Mouse (Mus musculus) NIH3T3 (cell line): ENCODE measurements around the gene Frs2.

Experiments
- DNase-seq: peaks from one replicate; pipeline ENCODE4 v3.0.0-alpha.2; 2012; ENCODE audit warnings: low read depth

Gene Frs2

DNA sequence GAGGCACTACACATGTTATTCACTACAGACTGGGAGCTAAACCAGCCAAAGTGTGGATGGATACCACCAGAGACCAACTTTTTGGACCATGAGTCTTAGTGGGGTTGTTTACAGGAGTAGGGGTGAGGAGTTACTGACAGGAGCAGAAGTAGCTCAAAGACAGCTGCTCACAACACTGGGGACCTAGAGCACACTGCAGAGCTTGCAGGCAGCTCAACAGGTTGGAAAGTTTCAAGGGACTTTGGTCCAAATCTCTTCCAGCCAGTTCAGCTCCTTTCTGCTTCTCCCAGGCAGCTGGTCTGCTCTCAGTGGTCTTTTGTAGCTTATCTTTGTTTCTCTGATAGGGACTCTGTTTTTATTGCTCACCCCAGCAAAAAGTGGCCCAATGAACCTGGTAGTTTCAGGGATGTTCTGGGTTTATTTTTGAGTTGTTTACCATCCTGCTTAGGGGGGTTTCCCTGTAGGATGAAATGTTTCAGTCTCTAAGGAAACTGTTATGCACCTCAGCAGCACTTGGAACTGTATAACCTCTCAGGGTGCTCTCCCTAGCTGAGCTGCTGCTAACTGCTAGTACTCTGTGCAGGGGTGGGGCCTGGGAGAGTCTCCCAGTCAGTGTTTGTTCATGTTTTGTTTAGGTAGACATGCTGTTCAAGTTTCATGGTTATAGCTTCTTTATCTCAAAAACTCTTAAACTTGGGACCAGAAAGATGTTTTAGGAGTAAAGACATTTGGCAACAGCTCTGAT is 44.3 kb downstream of the Frs2 start:
- DNase-seq, result no peak

GRCm38 (mm10) chr10:117100175-117100574 is 48.2 kb downstream of the Frs2 start:
- peak; percentile 33 for DNase-seq

DNA sequence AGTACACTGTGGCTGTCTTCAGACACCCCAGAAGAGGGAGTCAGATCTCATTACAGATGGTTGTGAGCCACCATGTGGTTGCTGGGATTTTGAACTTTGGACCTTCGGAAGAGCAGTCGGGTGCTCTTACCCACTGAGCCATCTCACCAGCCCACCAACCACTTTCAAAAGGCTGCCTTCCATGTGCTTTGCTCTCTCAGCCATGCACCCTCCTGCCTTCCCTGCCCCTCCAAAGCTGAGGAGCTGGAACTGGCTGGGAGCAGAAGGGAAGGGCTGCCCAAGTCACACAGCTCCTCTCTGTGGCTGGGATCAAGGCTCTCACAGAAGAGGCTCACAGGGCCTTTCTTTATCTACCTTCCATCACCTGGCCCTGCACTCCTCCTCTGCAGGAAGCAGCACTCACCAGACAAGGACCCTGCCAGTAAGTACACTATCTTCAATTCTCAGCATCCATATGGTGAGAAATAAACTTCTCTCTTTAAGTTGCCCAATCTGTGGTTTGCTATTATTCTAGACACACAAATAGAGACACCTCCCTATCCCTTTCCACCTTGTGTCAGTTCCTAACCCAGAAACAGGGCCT is 51.1 kb downstream of the Frs2 start:
- no peak for DNase-seq

DNA sequence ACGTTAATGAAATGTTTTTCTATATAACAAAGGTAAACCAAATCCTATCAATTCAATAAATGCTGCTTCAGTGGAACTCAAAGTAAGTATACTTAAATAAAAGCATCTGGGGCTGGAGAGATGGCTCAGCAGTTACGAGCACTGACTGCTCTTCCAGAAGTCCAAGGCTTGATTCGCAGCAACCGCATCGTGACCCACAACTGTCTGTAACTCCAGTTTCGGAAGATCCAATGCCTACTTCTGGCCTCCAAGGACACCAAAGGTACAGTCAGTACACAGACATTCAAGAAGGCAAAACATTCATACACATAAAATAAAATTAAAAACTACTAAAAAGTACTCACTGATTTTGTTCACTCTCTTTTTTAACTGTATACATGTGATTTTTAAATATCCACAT is 52.2 kb downstream of the Frs2 start:
- DNase-seq, result no peak

- peak; percentile 28 for DNase-seq
Measured at GRCm38 (mm10) chr10:117094504-117095329, 53.6 kb downstream of the Frs2 start.

GRCm38 (mm10) chr10:117089628-117090027 is 58.7 kb downstream of the Frs2 start:
- no peak for DNase-seq

DNA sequence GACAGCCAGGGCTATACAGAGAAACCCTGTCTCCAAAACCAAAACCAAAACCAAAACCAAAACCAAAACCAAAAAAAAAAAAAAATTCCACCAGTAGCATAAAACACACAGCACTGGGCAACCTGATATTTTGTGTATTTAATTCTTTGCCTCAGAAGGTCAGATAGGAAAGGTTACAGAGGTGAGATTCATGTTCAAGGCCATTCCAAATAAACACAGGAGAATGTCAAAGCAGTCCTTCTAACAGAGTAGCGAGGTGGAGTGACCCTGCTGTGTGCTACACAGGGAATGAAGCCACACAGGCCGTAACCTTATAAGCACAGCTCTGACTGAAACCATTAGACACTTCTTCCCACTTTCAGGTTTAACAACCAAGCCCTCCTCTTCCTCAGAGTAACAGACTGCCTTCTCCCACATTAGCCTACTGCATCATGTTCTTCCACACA is 66.4 kb downstream of the Frs2 start:
- DNase-seq, result no peak

GRCm38 (mm10) chr10:117081326-117081725 is 67.0 kb downstream of the Frs2 start:
- DNase-seq, result no peak

- DNase-seq, result peak; percentile 58
Measured at GRCm38 (mm10) chr10:117078284-117078683, 70.0 kb downstream of the Frs2 start.

GRCm38 (mm10) chr10:117073176-117073575 is 75.2 kb downstream of the Frs2 start:
- no peak for DNase-seq

DNA sequence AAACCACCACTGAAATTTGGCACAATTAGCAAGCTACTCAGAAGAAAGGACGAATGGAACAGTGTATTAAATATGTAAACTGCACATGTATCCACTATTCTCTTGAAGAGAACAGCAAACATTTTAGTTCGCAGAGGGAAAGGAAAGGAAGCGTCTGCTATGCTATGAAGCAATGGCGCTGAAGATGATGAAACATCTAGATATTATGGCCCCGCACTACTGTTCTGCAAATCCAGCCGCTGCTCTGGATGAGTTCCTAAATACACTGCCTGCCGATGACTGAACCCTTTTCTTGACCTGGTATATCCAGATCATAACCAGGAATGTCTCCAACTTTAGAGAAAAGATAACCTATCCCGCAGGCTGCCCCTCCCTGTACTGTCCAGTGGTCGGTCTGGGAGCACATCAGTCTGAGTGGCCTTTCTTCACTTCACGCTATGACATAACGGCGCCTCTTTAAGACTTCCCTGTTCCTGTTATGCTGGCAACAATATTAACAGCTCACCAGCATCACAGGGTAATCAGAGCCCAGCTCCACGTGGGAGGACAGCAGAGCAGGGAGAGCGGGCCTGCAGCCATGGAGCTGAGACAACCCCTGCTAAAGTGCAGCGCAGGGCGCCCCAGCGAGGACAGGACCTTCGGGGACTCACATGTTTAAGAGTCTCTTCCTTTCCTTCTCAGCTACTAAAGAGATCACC is 76.0 kb downstream of the Frs2 start:
- no peak for DNase-seq

DNA sequence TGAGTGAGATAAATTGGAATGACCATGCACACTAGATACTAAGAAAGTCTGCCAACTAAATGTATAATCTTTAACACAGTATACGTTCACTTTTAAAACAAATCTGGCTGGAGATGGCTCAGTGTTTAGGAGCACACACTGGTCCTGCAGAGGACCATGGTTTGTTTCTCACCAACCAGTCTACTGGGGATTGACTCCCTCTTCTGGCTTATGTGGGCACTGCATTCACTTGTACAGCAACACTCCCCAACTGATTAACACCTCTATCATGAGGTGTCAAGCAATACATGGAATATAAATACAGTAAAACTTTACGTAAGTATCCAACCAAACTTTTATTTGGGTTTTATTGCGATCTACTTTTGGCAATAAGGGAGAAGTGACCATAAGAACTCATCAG is 79.2 kb downstream of the Frs2 start:
- peak; percentile 34 for DNase-seq

GRCm38 (mm10) chr10:117064076-117064475 is 84.3 kb downstream of the Frs2 start:
- DNase-seq, result peak; percentile 49

- peak; percentile 100 for DNase-seq
Measured at GRCm38 (mm10) chr10:117063254-117064021, 84.9 kb downstream of the Frs2 start, which contains the start of gene Cct2. Cct2 (minus strand) TSS chr10:117063814.

- DNase-seq, result no peak
Measured at GRCm38 (mm10) chr10:117062894-117063253, 85.5 kb downstream of the Frs2 start.

DNA sequence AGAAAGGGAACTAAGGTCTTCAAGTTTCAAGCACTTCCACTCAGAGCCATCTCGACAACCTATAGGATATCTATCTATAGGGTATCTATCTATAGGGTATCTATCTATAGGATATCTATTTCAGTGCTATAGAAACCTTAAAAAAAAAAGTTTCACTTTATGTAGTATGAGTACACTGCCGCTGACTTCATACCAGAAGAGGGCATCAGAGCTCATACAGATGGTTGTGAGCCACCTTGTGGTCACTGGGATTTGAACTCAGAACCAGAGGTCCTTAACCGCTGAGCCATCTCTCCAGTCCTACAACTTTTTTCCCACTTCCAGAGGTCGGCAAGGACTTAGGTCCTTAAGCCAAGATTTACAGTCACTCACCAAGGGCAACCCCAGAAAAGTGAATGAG is 92.7 kb downstream of the Frs2 start:
- DNase-seq, result peak; percentile 43

GRCm38 (mm10) chr10:117049961-117050597 is 98.3 kb downstream of the Frs2 start:
- peak; percentile 36 for DNase-seq

DNA sequence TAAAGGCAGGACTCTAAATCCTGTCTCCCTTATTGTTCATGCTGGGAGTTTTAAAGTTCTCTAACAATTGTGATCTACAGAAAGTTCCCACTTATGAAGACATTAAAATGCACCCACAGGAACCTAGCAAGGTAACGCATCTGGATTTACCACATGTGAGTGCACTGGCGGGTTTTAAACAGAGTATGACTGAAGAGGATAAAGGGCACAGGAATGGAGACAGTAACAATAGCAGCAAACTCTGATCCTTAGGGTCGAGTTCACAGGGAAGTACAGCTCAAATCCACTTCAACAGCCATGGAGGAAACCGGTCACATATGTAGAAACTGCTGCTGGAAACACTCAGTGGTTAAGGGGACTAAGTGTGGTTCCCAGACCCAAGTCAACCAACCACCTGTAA is 99.1 kb downstream of the Frs2 start:
- no peak for DNase-seq

DNA sequence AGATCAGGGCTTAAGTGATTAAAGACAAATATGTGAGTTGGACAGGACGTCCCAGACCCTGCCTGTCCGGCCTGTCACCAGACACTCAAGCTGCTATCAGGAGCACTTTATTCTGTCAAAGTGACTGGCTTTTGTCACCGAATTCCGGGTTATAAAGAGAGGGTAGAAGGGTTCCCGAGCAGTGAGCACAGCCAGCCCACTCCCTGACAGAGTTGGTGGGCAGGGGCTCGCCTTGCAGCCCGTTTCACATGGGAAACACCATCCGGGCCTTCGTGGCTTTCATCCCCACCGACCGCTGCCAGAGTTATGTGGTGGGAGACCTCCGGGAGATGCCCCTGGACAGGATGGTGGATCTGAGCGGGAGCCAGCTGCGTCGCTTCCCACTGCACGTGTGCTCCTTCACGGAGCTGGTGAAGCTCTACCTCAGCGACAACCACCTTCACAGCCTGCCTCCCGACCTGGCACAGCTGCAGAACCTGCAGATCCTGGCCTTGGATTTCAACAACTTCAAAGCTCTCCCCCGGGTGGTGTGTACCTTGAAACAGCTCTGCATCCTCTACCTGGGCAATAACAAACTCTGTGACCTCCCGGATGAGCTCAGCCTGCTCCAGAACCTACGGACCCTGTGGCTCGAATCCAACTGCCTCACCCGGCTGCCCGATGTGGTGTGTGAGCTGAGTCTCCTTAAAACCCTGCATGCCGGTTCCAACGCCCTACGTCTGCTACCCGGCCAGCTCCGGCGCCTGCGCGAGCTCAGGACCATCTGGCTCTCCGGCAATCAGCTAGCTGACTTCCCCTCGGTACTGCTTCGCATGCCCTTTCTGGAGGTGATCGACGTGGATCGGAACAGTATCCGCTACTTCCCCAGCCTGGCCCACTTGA is 102.9 kb downstream of the Frs2 start, which contains the start of gene Lrrc10:
TSS of gene Lrrc10 (plus strand) at position 167 of the 882 bp plus-strand sequence.
- DNase-seq, result no peak
